Comparison of ENCODE assay signal across 11 mouse cellular contexts in genomic region chr16:70561635-70562348, GRCm38 (mm10).
DNase-seq lines count a peak whose midpoint lies in the region; ATAC-seq and TF ChIP-seq lines count a peak whose summit lies in the region.
"Had no signal": no experiment of that assay in that cellular context is flagged by ENCODE, and none has a peak within 500 bp of the region (broad histone marks: within the 10 kb centered on the region; RNA-seq: fewer than 3 reads in every experiment).

No protein-coding gene starts in this region.

- no peak overlapping the region for H3K9ac ChIP-seq in kidney, embryonic 14.5 days (ENCODE audit: low read depth, low read length)
- no peak overlapping the region for H3K9ac ChIP-seq in lung, embryonic 16.5 days (ENCODE audit: low read length)

- peak; percentile 15 for DNase-seq in kidney, adult 18-20 months
- peak; percentile 17 to 29 for DNase-seq in gastrocnemius, postnatal 36 days
- peak; percentile 31 for DNase-seq in kidney, adult 9 months
- DNase-seq in cerebellum, adult 9-11 months, result no peak
- no peak for DNase-seq in left cerebral cortex, adult 2 months (ENCODE audit: extremely low spot score in 1 of 2, low spot score in 2 of 2)
- DNase-seq in frontal cortex, postnatal 14 days (ENCODE audit: low spot score in 2 of 2), result no peak
- DNase-seq: cerebellum, adult 11 months had no signal

- H3K36me3 ChIP-seq in kidney, embryonic 14.5 days (ENCODE audit: control insufficient read depth, insufficient read depth, low read length), result no peaks in the 10 kb centered on the region
- no peaks in the 10 kb centered on the region for H3K36me3 ChIP-seq in lung, embryonic 16.5 days (ENCODE audit: control insufficient read depth, insufficient read depth, low read length)
- H3K36me3 ChIP-seq: midbrain, embryonic 10.5 days had no signal

- WGBS in kidney, embryonic 14.5 days, result 76% methylated on average over 10 of the region's 10 CpGs
- 83% methylated on average over 10 of the region's 10 CpGs for WGBS in lung, embryonic 16.5 days

- ATAC-seq in kidney, embryonic 14.5 days (ENCODE audit: low FRiP score, low TSS enrichment), result no peak
- 0 out of 2 replicates have a peak, but pooled peaks have one; percentile 51 for ATAC-seq in lung, embryonic 16.5 days (ENCODE audit: low read depth)

- H3K4me3 ChIP-seq in kidney, embryonic 14.5 days (ENCODE audit: low read length), result no peak overlapping the region
- H3K4me3 ChIP-seq in lung, embryonic 16.5 days (ENCODE audit: low read length), result no peak overlapping the region
- no peak overlapping the region for H3K4me3 ChIP-seq in left cerebral cortex, adult 2 months
- H3K4me3 ChIP-seq: midbrain, embryonic 10.5 days had no signal

- TF ChIP-seq CTCF in left cerebral cortex, adult 2 months (IDR thresholded peaks at IDR 0.05), result no peak

- no peak overlapping the region for H3K4me2 ChIP-seq in kidney, embryonic 14.5 days (replicated peaks; ENCODE audit: low read depth, low read length)
- no peak overlapping the region for H3K4me2 ChIP-seq in lung, embryonic 16.5 days (ENCODE audit: low read depth, low read length)

- no peak overlapping the region for H3K27ac ChIP-seq in kidney, embryonic 14.5 days (ENCODE audit: low read depth, low read length)
- no peak overlapping the region for H3K27ac ChIP-seq in lung, embryonic 16.5 days (ENCODE audit: low read length)
- no peak overlapping the region for H3K27ac ChIP-seq in left cerebral cortex, adult 2 months
- H3K27ac ChIP-seq: kidney, postnatal 0 days; midbrain, embryonic 10.5 days had no signal

- no peaks in the 10 kb centered on the region for H3K9me3 ChIP-seq in kidney, embryonic 14.5 days (ENCODE audit: control insufficient read depth, low read length)
- no peaks in the 10 kb centered on the region for H3K9me3 ChIP-seq in lung, embryonic 16.5 days (ENCODE audit: control insufficient read depth, low read length)
- H3K9me3 ChIP-seq: midbrain, embryonic 10.5 days had no signal

- H3K27me3 ChIP-seq in kidney, embryonic 14.5 days (ENCODE audit: control insufficient read depth, insufficient read depth, low read length), result no peaks in the 10 kb centered on the region
- no peaks in the 10 kb centered on the region for H3K27me3 ChIP-seq in lung, embryonic 16.5 days (ENCODE audit: control insufficient read depth, insufficient read depth, low read depth, low read length)

- H3K4me1 ChIP-seq in kidney, embryonic 14.5 days (ENCODE audit: control insufficient read depth, insufficient read depth, low read length), result no peaks in the 10 kb centered on the region
- no peaks in the 10 kb centered on the region for H3K4me1 ChIP-seq in lung, embryonic 16.5 days (replicated peaks; ENCODE audit: control insufficient read depth, insufficient read depth, low read length)
- H3K4me1 ChIP-seq: midbrain, embryonic 10.5 days had no signal

- intact Hi-C loops in gastrocnemius, postnatal 36 days (cut with DNase I), result no loop called here
- intact Hi-C loops in left cerebral cortex, adult 2 months (cut with DNase I), result loop anchor here (10.0 kb wide), 2 partner anchors 377 to 487 kb away; no protein-coding TSS in a partner anchor

Comparison
In these comparisons a context has a peak if more than half of its experiments do, and no peak if none do; other contexts are left out.
1. DNase-seq: peak in kidney, adult 18-20 months (single experiment), gastrocnemius, postnatal 36 days (2 of 2) and kidney, adult 9 months (single experiment); none in cerebellum, adult 9-11 months (single experiment), left cerebral cortex, adult 2 months (0 of 2) and frontal cortex, postnatal 14 days (0 of 2).